Mouse (Mus musculus) intestine, embryonic 14.5 days (tissue): ENCODE measurements around the gene Dcst2. TPM values are rescaled to one million over a fixed set of nuclear protein-coding genes. Genes with fewer than 3 reads are reported as not detected.

ENCODE experiments used
- ATAC-seq: fragments of 200-750 bp; cut with Nextera tagmentation; replicated peaks from 2 replicates; pipeline ENCODE4 v1.8.0; 2017; ENCODE audit warnings: low read depth, moderate number of reproducible peaks, moderate TSS enrichment, moderate library complexity; ENCODE audit not compliant: low FRiP score, low TSS enrichment
- DNase-seq: peaks from one replicate; pipeline ENCODE4 v3.0.0-alpha.2; 2018; ENCODE audit warnings: low spot score
- H3K27ac ChIP-seq: fragments of 300-500 bp; sonication (generic); 2 replicates; pipeline ENCODE4 v1.5.1; 2014; ENCODE audit warnings: low read depth, mild to moderate bottlenecking, control low read depth
- H3K27me3 ChIP-seq: fragments of 300-500 bp; sonication (generic); replicated peaks from 2 replicates; pipeline ENCODE4 v1.6.1; 2014; ENCODE audit warnings: low read length, control low read depth; ENCODE audit not compliant: control insufficient read depth, insufficient read depth
- H3K36me3 ChIP-seq: fragments of 300-500 bp; sonication (generic); 2 replicates; pipeline ENCODE4 v1.6.1; 2014; ENCODE audit warnings: low read length, control low read depth; ENCODE audit not compliant: control insufficient read depth, insufficient read depth
- H3K4me1 ChIP-seq: fragments of 300-500 bp; sonication (generic); replicated peaks from 2 replicates; pipeline ENCODE4 v1.6.1; 2014; ENCODE audit warnings: low read length, control low read depth, mixed read lengths; ENCODE audit not compliant: control insufficient read depth, insufficient read depth
- H3K4me2 ChIP-seq: fragments of 300-500 bp; sonication (generic); 2 replicates; pipeline ENCODE4 v1.6.1; 2014; ENCODE audit warnings: low read length
- H3K4me3 ChIP-seq: fragments of 300-500 bp; sonication (generic); 2 replicates; pipeline ENCODE4 v1.5.1; 2014; ENCODE audit warnings: low read depth, low read length, control low read depth, mixed read lengths
- H3K9ac ChIP-seq: fragments of 300-500 bp; sonication (generic); 2 replicates; pipeline ENCODE4 v1.6.1; 2014; ENCODE audit warnings: mild to moderate bottlenecking, low read length
- H3K9me3 ChIP-seq: fragments of 300-500 bp; sonication (generic); 2 replicates; pipeline ENCODE4 v1.6.1; 2016; ENCODE audit warnings: low read length, control low read depth; ENCODE audit not compliant: control insufficient read depth
- WGBS: fragments of 180-500 bp; shearing (Covaris S2); extraction: QIAGEN DNeasy Blood & Tissue Kit; methylation state at CpG from one replicate; pipeline ENCODE4 v1.1.7; 2014; 5-methylcytosine and 5-hydroxymethylcytosine counted together
- polyA plus RNA-seq: library from polyadenylated mRNA; unstranded; fragments of >200 nt; fragmentation: Nextera tagmentation; extraction: Ambion mirVana; gene quantifications from 2 replicates; pipeline ENCODE4 v1.2.1, GENCODE M21; 2014

The Dcst2 gene
- polyA plus RNA-seq, 1 experiment from 2014 or later: 0.35 TPM

- Histone ChIP-seq H3K9ac (no peak overlapping the region), H3K27me3 (no peaks in the 10 kb centered on the region), H3K36me3 (peaks cover 2% of the 10 kb centered on the region; the same call in 1 of the 2 replicates), H3K27ac (no peak overlapping the region), H3K4me1 (peaks cover 30% of the 10 kb centered on the region), H3K9me3 (no peaks in the 10 kb centered on the region), H3K4me2 (peak overlapping the region; percentile 3; the same call in 1 of the 2 replicates), H3K4me3 (no peak overlapping the region)
- DNase-seq (no peak), ATAC-seq (no peak)
- WGBS: 42% methylated on average over 11 of the region's 11 CpGs
Measured at GRCm38 (mm10) chr3:89385451-89385850, 23.7 kb downstream of the Dcst2 start.

DNA sequence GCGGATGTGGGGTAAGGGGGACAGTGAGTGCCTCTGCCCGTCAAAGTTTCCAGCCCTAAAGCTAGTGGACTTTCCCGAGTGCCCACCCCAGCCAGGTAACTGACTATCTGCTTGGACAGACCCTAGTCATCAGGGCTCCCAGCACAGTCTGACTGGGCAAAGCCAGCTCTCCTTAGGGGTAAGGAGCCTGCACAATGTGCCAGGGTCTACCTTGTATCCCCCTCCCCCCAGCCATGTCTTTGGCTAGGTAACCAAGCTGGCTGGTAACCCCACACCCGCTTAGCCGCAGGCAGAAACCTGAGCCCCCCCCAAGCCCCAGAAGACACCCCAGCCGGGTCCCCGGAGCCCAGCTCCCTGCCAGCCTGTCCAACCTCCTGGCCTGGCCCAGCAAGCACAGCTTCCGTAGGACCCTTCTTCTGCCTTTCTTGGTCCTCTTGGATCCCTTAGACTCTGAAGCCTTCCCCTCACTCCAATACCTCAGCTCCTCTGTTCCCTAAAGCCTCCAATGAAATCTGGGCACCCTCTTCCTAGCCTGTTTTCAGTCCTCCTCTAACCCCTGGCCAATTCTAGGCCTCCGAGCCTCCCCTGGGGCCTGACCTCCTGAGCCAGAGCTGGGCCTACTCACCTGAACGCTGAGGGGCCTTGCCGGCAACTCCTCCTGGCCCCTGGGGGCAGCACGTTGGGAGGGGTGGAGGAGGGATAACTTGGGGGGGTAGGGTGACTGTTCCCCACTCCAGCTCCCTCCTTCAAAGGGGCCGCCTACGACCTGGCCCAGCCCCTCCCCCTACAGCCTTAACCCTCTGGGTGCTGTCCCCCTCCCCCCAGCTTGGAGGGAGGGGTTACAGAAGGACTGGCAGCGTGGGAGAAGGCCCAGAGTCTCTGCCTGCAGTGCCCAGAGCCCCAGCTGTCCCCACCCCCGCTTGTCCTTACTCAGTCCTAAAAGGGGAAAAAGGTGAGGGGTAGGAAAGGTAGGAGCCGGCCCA, 25.0 kb downstream of the Dcst2 start:
- Histone ChIP-seq H3K36me3 (no peaks in the 10 kb centered on the region), H3K27me3 (no peaks in the 10 kb centered on the region), H3K27ac (no peak overlapping the region), H3K9ac (no peak overlapping the region), H3K4me2 (peak overlapping the region; percentile 23; the same call in 1 of the 2 replicates), H3K4me3 (no peak overlapping the region), H3K4me1 (peaks cover 38% of the 10 kb centered on the region), H3K9me3 (no peaks in the 10 kb centered on the region)
- no peak for DNase-seq
- 62% methylated on average over 17 of the region's 17 CpGs for WGBS
- ATAC-seq: no peak

DNA sequence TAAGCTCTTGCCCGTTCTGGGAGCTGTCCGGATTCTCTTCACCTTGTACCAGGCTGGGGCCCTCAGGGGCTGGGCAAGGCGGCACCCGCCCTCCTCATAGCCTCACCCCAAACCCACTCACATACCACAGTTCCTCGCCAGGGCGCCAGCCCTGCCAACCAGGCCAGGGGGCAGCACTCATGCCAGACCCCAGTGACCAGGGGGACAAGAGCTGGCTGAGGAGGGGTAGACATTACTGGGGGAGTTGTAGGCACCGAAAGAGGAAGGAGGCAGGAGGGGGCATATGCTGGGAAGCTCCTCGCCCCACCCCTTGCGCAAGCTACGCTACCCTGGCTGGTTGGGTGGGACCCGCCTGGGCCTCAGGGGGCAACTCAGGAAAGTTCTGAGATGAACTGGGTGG, 25.9 kb downstream of the Dcst2 start:
- Histone ChIP-seq H3K9ac (no peak overlapping the region), H3K9me3 (no peaks in the 10 kb centered on the region), H3K27ac (no peak overlapping the region), H3K4me2 (peak overlapping the region; percentile 23; the same call in 1 of the 2 replicates), H3K4me3 (no peak overlapping the region), H3K4me1 (peaks cover 40% of the 10 kb centered on the region), H3K36me3 (no peaks in the 10 kb centered on the region), H3K27me3 (no peaks in the 10 kb centered on the region)
- WGBS: 84% methylated on average over 11 of the region's 11 CpGs
- ATAC-seq (no peak), DNase-seq (no peak)

DNA sequence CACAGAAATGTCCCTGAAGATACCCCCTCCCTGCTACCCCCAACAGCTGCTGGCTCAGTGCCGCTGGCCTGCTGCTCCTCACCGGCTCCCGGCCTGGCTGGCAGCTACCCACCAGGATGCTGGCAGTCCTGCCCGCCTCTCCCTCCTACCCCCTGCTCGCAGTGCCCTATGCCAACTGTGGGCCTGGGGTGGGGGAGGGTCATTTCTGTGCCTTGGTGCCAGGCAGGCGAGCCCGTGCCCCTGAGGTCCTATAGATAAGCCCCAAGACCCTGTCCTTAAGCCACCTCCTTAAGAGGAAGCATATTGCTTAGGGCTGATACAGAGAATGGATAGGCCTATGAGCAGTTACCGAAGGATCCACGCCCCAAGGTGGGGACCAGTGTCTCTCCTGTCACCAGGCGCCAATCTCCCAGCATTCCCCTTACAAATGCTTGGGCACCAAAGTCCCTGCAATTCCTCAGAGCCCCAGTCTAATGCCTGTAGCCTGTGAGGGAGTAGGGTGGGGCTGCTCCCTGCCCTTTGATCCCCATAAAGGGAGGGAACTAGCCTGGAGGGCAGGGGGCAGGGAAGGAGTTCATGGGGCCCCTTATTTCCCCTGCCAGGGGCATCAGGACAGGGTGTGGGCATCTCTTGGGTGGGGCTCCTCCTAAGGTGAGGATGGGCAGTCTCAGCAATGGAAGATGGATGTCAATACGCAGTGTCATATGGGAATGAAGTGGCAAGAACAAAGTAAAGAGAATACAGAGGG, 26.5 kb downstream of the Dcst2 start:
- DNase-seq: peak; percentile 65
- Histone ChIP-seq H3K36me3 (no peaks in the 10 kb centered on the region), H3K4me3 (no peak overlapping the region), H3K9ac (no peak overlapping the region), H3K9me3 (no peaks in the 10 kb centered on the region), H3K27me3 (no peaks in the 10 kb centered on the region), H3K4me1 (peaks cover 40% of the 10 kb centered on the region), H3K4me2 (0 out of 2 replicates have a peak overlapping the region, but pooled peaks have one; percentile 23), H3K27ac (peak overlapping the region; percentile 51; the same call in 1 of the 2 replicates)
- 67% methylated on average over 11 of the region's 11 CpGs for WGBS
- peak; percentile 29 for ATAC-seq

- no peak overlapping the region; the same call in 1 of the 2 replicates for H3K27ac ChIP-seq
- no peaks in the 10 kb centered on the region for H3K36me3 ChIP-seq
- DNase-seq (no peak), ATAC-seq (no peak)
- no peak overlapping the region for H3K4me3 ChIP-seq
- H3K9me3 ChIP-seq: no peaks in the 10 kb centered on the region
- peaks cover 40% of the 10 kb centered on the region for H3K4me1 ChIP-seq
- H3K27me3 ChIP-seq: no peaks in the 10 kb centered on the region
- H3K4me2 ChIP-seq: no peak overlapping the region
- 52% methylated on average over 6 of the region's 6 CpGs for WGBS
- H3K9ac ChIP-seq: no peak overlapping the region
Measured at GRCm38 (mm10) chr3:89388901-89389740, 27.3 kb downstream of the Dcst2 start.

- Histone ChIP-seq H3K4me3 (no peak overlapping the region), H3K27ac (peak overlapping the region; percentile 2; the same call in 1 of the 2 replicates), H3K36me3 (no peaks in the 10 kb centered on the region), H3K9me3 (no peaks in the 10 kb centered on the region), H3K4me1 (peaks cover 35% of the 10 kb centered on the region), H3K9ac (no peak overlapping the region), H3K27me3 (no peaks in the 10 kb centered on the region), H3K4me2 (peak overlapping the region; percentile 99)
- WGBS: 37% methylated on average over 5 of the region's 5 CpGs
- DNase-seq (no peak), ATAC-seq (no peak)
Measured at GRCm38 (mm10) chr3:89390111-89390515, 28.3 kb downstream of the Dcst2 start.

DNA sequence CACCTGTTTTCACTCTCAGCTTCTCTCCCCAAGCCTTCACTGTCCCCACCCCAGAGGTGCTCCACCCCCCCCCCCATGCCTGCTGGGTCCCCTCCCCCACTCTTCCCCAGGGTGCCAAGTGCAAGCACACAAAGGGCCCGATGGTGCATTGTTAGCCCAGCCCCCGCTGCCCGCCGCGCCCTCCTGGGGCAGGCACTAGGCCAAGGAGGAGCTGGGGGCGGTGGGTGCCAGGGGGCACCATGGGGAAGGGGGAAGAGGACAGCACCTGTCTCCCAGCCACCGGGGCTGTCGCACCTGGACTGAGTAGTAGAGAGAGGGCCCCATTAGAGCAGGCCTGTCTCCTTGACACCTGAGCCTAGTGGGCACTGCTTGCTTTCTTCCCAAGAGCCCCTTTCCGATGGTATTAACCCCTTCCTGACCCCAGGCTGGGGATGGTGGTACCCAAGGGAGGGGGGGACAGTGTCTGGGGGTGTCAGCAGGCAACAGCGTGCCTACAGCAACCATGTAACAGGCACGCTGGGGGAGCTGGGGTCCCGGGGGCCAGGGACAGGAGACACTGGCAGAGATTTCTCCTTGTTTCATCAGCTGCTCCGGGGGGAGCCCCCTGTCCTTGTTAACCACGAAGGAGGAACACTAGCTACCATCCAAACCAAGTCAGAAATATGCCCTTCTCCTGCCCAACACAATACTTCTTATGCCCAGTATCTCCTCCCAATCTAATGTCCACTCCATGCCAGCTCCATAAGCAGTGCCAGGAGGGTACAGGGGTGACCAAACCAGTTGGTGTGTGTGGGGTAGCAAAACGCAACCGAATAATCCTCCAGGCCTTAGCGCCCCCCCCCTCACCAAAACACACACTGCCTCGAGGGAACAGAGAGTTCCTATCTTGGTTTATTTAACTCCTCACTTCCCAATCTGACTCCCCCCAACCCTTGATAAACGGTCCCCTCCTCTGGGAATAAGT, 29.2 kb downstream of the Dcst2 start:
- DNase-seq: peak; percentile 57
- H3K9me3 ChIP-seq: no peaks in the 10 kb centered on the region
- peaks cover 37% of the 10 kb centered on the region for H3K4me1 ChIP-seq
- H3K27me3 ChIP-seq: no peaks in the 10 kb centered on the region
- peak overlapping the region; percentile 2; the same call in 1 of the 2 replicates for H3K27ac ChIP-seq
- ATAC-seq: no peak
- H3K4me3 ChIP-seq: peak overlapping the region; percentile 59
- no peaks in the 10 kb centered on the region for H3K36me3 ChIP-seq
- H3K9ac ChIP-seq: peak overlapping the region; percentile 56
- peak overlapping the region; percentile 99 for H3K4me2 ChIP-seq
- WGBS: 11% methylated on average over 19 of the region's 19 CpGs
